Mouse (Mus musculus): ENCODE measurements around the gene Hbb-bh1.

DNA sequence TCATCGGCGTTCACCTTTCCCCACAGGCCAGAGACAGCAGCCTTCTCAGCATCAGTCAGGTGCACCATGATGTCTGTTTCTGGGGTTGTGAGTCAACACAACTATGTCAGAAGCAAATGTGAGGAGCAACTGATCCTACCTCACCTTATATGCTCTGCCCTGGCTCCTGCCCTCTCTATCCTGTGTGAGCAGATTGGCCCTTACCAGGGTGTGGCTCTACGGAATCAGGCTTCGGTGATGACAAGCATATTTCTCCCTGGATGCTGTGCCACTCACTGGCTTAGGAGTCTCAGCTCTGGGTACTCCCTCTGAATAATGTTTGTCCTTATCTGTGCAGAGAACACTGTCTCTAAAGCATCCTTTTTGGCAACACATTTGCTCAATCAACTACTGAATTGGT is 15.2 kb downstream of the Hbb-bh1 start, which contains the start of gene Hbb-bs:
- TF ChIP-seq CTCF (conservative IDR thresholded peaks at IDR 0.05; ENCODE audit: low read length) (no peak), POU5F1 (IDR thresholded peaks at IDR 0.05; ENCODE audit: borderline replicate concordance, low read length) (no peak)

Data from E14TG2a.4 (cell line).